Mouse (Mus musculus): ENCODE results near the gene Olfr20. TPM values are rescaled to one million over a fixed set of nuclear protein-coding genes. Genes with fewer than 3 reads are reported as not detected.

The Olfr20 gene
- total and polyA plus RNA-seq, 3 experiments = not detected

GRCm38 (mm10) chr11:73326485-73326886, 24.1 kb upstream of the Olfr20 start:
- no peak for TF ChIP-seq HCFC1 (IDR thresholded peaks at IDR 0.05; ENCODE audit: low read depth, low read length)
- no peak for TF ChIP-seq ZKSCAN1 (IDR thresholded peaks at IDR 0.05; ENCODE audit: borderline replicate concordance, low read depth, low read length)
- no peak for TF ChIP-seq PAX5 (IDR thresholded peaks at IDR 0.05; ENCODE audit: low read length)
- no peak for TF ChIP-seq ZMIZ1 (IDR thresholded peaks at IDR 0.05; ENCODE audit: low read depth, low read length)
- TF ChIP-seq E2F4 (IDR thresholded peaks at IDR 0.05; ENCODE audit: insufficient replicate concordance, low read depth, low read length) = no peak
- no peak for TF ChIP-seq JUN (IDR thresholded peaks at IDR 0.05; ENCODE audit: insufficient read depth, low read depth, low read length)
- TF ChIP-seq KAT2A (IDR thresholded peaks at IDR 0.05; ENCODE audit: insufficient replicate concordance, low read length) = no peak
- TF ChIP-seq IRF4 (IDR thresholded peaks at IDR 0.05; ENCODE audit: low read depth, low read length) = no peak
- TF ChIP-seq POLR2A (IDR thresholded peaks at IDR 0.05; ENCODE audit: low read depth, low read length) = no peak
- no peak for TF ChIP-seq CHD2 (IDR thresholded peaks at IDR 0.05; ENCODE audit: low read length)
- peak; percentile 69 for TF ChIP-seq MAFK (IDR thresholded peaks at IDR 0.05; ENCODE audit: insufficient replicate concordance, low read length)
- no peak for TF ChIP-seq UBTF (IDR thresholded peaks at IDR 0.05; ENCODE audit: low read depth, low read length)
- peak; percentile 56; the same call in 1 of the 2 replicates for TF ChIP-seq BHLHE40 (IDR thresholded peaks at IDR 0.05; ENCODE audit: low read depth, low read length)
- no peak for TF ChIP-seq MAZ (IDR thresholded peaks at IDR 0.05; ENCODE audit: low read depth, low read length)
- H3K9me3 ChIP-seq (replicated peaks; ENCODE audit: low read length) = peaks cover 5% of the 10 kb centered on the region
- DNase-seq (ENCODE audit: extremely low read depth) = no peak
- dilution Hi-C loops (cut with MboI; ENCODE audit: extremely low pct_ligation_motif_present, extremely low pct_unique_long_range_greater_than_20kb, low sequenced_read_pairs) = no loop called here
- H3K27ac ChIP-seq (ENCODE audit: insufficient read depth, low read depth) = no peak overlapping the region
- peak overlapping the region in 1 of 3 experiments; percentile 39 for H3K4me3 ChIP-seq (replicated peaks in 1 of 3; ENCODE audit: low read depth in 2 of 3, low read length in 2 of 3, poor library complexity in 1 of 3)
- no peaks in the 10 kb centered on the region for H3K36me3 ChIP-seq (replicated peaks in 1 of 2; ENCODE audit: control insufficient read depth in 1 of 2, insufficient read depth in 1 of 2, low read length in 1 of 2)
- H3K4me2 ChIP-seq (ENCODE audit: insufficient read depth, low read depth, poor library complexity, severe bottlenecking) = peak overlapping the region; percentile 97
- H3K79me2 ChIP-seq (replicated peaks; ENCODE audit: control insufficient read depth, extremely low read depth, insufficient read depth, poor library complexity, severe bottlenecking) = no peaks in the 10 kb centered on the region
- in situ Hi-C loops (cut with MboI; ENCODE audit: low pct_ligation_motif_present, low pct_unique_long_range_greater_than_20kb, low sequenced_read_pairs) = no loop called here
- H3K9ac ChIP-seq (ENCODE audit: insufficient read depth, low read depth) = no peak overlapping the region; the same call in 1 of the 2 replicates
- peaks cover 0 to 5% of the 10 kb centered on the region in 2 experiments; a peak in 1 of 4 replicates for H3K4me1 ChIP-seq (ENCODE audit: control insufficient read depth in 1 of 2, insufficient read depth in 2 of 2)
- H3K27me3 ChIP-seq (replicated peaks) = peaks cover 66% of the 10 kb centered on the region

GRCm38 (mm10) chr11:73327361-73327760, 23.2 kb upstream of the Olfr20 start:
- dilution Hi-C loops (cut with MboI; ENCODE audit: extremely low pct_ligation_motif_present, extremely low pct_unique_long_range_greater_than_20kb, low sequenced_read_pairs) = no loop called here
- H3K9me3 ChIP-seq (replicated peaks; ENCODE audit: low read length) = peaks cover 4% of the 10 kb centered on the region
- no peak overlapping the region for H3K9ac ChIP-seq (ENCODE audit: insufficient read depth, low read depth)
- H3K36me3 ChIP-seq (replicated peaks in 1 of 2; ENCODE audit: control insufficient read depth in 1 of 2, insufficient read depth in 1 of 2, low read length in 1 of 2) = no peaks in the 10 kb centered on the region
- TF ChIP-seq POLR2A (IDR thresholded peaks at IDR 0.05; ENCODE audit: low read depth, low read length) (no peak), HCFC1 (IDR thresholded peaks at IDR 0.05; ENCODE audit: low read depth, low read length) (no peak), NRF1 (IDR thresholded peaks at IDR 0.05; ENCODE audit: low read depth, low read length) (no peak), RAD21 (IDR thresholded peaks at IDR 0.05; ENCODE audit: low read depth, low read length) (no peak), EP300 (IDR thresholded peaks at IDR 0.05; ENCODE audit: low read length) (no peak), MEF2A (IDR thresholded peaks at IDR 0.05; ENCODE audit: borderline replicate concordance, low read depth, low read length) (no peak), POLR2AphosphoS2 (IDR thresholded peaks at IDR 0.05; ENCODE audit: low read depth, low read length) (no peak), NELFE (IDR thresholded peaks at IDR 0.05; ENCODE audit: low read depth, low read length) (no peak), MAFK (IDR thresholded peaks at IDR 0.05; ENCODE audit: insufficient replicate concordance, low read length) (no peak), CHD1 (IDR thresholded peaks at IDR 0.05; ENCODE audit: low read depth, low read length) (no peak), KAT2A (IDR thresholded peaks at IDR 0.05; ENCODE audit: insufficient replicate concordance, low read length) (no peak), ZMIZ1 (IDR thresholded peaks at IDR 0.05; ENCODE audit: low read depth, low read length) (no peak), MXI1 (IDR thresholded peaks at IDR 0.05; ENCODE audit: low read depth, low read length) (no peak), ELF1 (IDR thresholded peaks at IDR 0.05; ENCODE audit: low read depth, low read length) (no peak), SIN3A (IDR thresholded peaks at IDR 0.05; ENCODE audit: low read length) (no peak), JUND (conservative IDR thresholded peaks at IDR 0.05; ENCODE audit: low read depth, low read length) (no peak), MAX (IDR thresholded peaks at IDR 0.05; ENCODE audit: low read length) (no peak), E2F4 (IDR thresholded peaks at IDR 0.05; ENCODE audit: insufficient replicate concordance, low read depth, low read length) (no peak)
- peaks cover 0 to 5% of the 10 kb centered on the region in 2 experiments; a peak in 1 of 4 replicates for H3K4me1 ChIP-seq (ENCODE audit: control insufficient read depth in 1 of 2, insufficient read depth in 2 of 2)
- H3K4me2 ChIP-seq (ENCODE audit: insufficient read depth, low read depth, poor library complexity, severe bottlenecking) = 0 out of 2 replicates have a peak overlapping the region, but pooled peaks have one; percentile 8
- no peak for DNase-seq (ENCODE audit: extremely low read depth)
- no peak overlapping the region for H3K27ac ChIP-seq (ENCODE audit: insufficient read depth, low read depth)
- no peaks in the 10 kb centered on the region for H3K79me2 ChIP-seq (replicated peaks; ENCODE audit: control insufficient read depth, extremely low read depth, insufficient read depth, poor library complexity, severe bottlenecking)
- H3K4me3 ChIP-seq (replicated peaks in 1 of 3; ENCODE audit: low read depth in 2 of 3, low read length in 2 of 3, poor library complexity in 1 of 3) = no peak overlapping the region
- peaks cover 69% of the 10 kb centered on the region for H3K27me3 ChIP-seq (replicated peaks)
- in situ Hi-C loops (cut with MboI; ENCODE audit: low pct_ligation_motif_present, low pct_unique_long_range_greater_than_20kb, low sequenced_read_pairs) = no loop called here

Data from CH12.LX (cell line).